Mouse (Mus musculus): ENCODE data around the gene Edaradd.

DNA sequence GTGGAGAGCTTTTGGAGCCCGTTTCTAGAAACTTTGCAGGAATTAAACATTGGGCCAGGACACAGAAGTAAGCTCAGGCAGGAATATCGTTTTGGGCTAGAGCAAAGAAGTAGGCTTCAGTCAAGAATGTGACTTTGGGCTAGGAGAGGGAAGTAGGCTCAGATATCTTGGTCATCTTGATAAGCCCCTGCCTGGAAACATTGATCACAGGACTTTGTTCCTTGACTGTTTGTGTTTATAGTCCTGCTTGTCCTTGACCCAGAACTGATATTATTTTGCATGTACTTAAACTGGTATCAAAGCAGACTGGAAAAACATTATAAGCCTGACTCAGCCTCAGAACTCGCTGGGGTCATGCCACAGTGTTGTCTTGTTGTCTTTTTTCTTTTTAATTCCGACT lies 57.6 kb downstream of the Edaradd start:
- TF ChIP-seq CTCF (IDR thresholded peaks at IDR 0.05; ENCODE audit: control insufficient read depth, insufficient read depth, low read length) (no peak), POLR2A (IDR thresholded peaks at IDR 0.05; ENCODE audit: borderline replicate concordance, control insufficient read depth, low read depth, low read length) (no peak)
